Mouse (Mus musculus): ENCODE results near the gene Zdhhc13. TPM values are rescaled to one million over a fixed set of nuclear protein-coding genes. Genes with fewer than 3 reads are reported as not detected.

Zdhhc13 gene
- total RNA-seq, 4 experiments from 2014 or later: 23.4 to 28.3 (median 25.5) TPM

GRCm38 (mm10) chr7:48784773-48785523 lies 3.9 kb upstream of the Zdhhc13 start:
- no peak for DNase-seq (ENCODE audit: low spot score in 2 of 2)

- DNase-seq (ENCODE audit: low spot score in 2 of 2): peak; percentile 11 to 12
Measured at GRCm38 (mm10) chr7:48788348-48788747, 455 bp upstream of the Zdhhc13 start.

GRCm38 (mm10) chr7:48790117-48790516 lies 1.3 kb downstream of the Zdhhc13 start:
- DNase-seq (ENCODE audit: low spot score in 2 of 2): no peak

- no peak for DNase-seq (ENCODE audit: low spot score in 2 of 2)
Measured at GRCm38 (mm10) chr7:48791412-48791811, 2.6 kb downstream of the Zdhhc13 start.

- no peak for DNase-seq (ENCODE audit: low spot score in 2 of 2)
Measured at GRCm38 (mm10) chr7:48795130-48795529, 6.3 kb downstream of the Zdhhc13 start.

- no peak for DNase-seq (ENCODE audit: low spot score in 2 of 2)
Measured at GRCm38 (mm10) chr7:48803381-48803780, 14.6 kb downstream of the Zdhhc13 start.

GRCm38 (mm10) chr7:48806587-48806986 lies 17.8 kb downstream of the Zdhhc13 start:
- no peak for DNase-seq (ENCODE audit: low spot score in 2 of 2)

- no peak for DNase-seq (ENCODE audit: low spot score in 2 of 2)
Measured at GRCm38 (mm10) chr7:48810652-48811051, 21.8 kb downstream of the Zdhhc13 start.

- DNase-seq (ENCODE audit: low spot score in 2 of 2): no peak
Measured at GRCm38 (mm10) chr7:48812358-48812757, 23.6 kb downstream of the Zdhhc13 start.

GRCm38 (mm10) chr7:48813594-48813993 lies 24.8 kb downstream of the Zdhhc13 start:
- no peak for DNase-seq (ENCODE audit: low spot score in 2 of 2)

GRCm38 (mm10) chr7:48821654-48822053 lies 32.9 kb downstream of the Zdhhc13 start:
- no peak for DNase-seq (ENCODE audit: low spot score in 2 of 2)

- DNase-seq (ENCODE audit: low spot score in 2 of 2): no peak
Measured at GRCm38 (mm10) chr7:48823621-48824020, 34.8 kb downstream of the Zdhhc13 start.

- no peak for DNase-seq (ENCODE audit: low spot score in 2 of 2)
Measured at GRCm38 (mm10) chr7:48824671-48825070, 35.9 kb downstream of the Zdhhc13 start.

- no peak for DNase-seq (ENCODE audit: low spot score in 2 of 2)
Measured at GRCm38 (mm10) chr7:48825170-48825569, 36.4 kb downstream of the Zdhhc13 start.

- DNase-seq (ENCODE audit: low spot score in 2 of 2): no peak
Measured at GRCm38 (mm10) chr7:48829177-48829910, 40.5 kb downstream of the Zdhhc13 start.

- DNase-seq (ENCODE audit: low spot score in 2 of 2): no peak
Measured at GRCm38 (mm10) chr7:48830395-48830794, 41.6 kb downstream of the Zdhhc13 start.

- DNase-seq (ENCODE audit: low spot score in 2 of 2): no peak
Measured at GRCm38 (mm10) chr7:48832735-48833134, 43.9 kb downstream of the Zdhhc13 start.

- DNase-seq (ENCODE audit: low spot score in 2 of 2): no peak
Measured at GRCm38 (mm10) chr7:48834371-48834970, 45.7 kb downstream of the Zdhhc13 start.

GRCm38 (mm10) chr7:48834989-48835626 lies 46.3 kb downstream of the Zdhhc13 start:
- DNase-seq (ENCODE audit: low spot score in 2 of 2): no peak

- DNase-seq (ENCODE audit: low spot score in 2 of 2): no peak
Measured at GRCm38 (mm10) chr7:48836949-48837348, 48.1 kb downstream of the Zdhhc13 start.

- no peak for DNase-seq (ENCODE audit: low spot score in 2 of 2)
Measured at GRCm38 (mm10) chr7:48838434-48838833, 49.6 kb downstream of the Zdhhc13 start.

- DNase-seq (ENCODE audit: low spot score in 2 of 2): no peak
Measured at GRCm38 (mm10) chr7:48840545-48840944, 51.7 kb downstream of the Zdhhc13 start.
